Mouse (Mus musculus): ENCODE results near the gene Kif15. TPM values are rescaled to one million over a fixed set of nuclear protein-coding genes. Genes with fewer than 3 reads are reported as not detected.

Gene Kif15
- 1.3 and 2.1 TPM in 2 replicates for polyA plus RNA-seq (2012; ENCODE audit: insufficient read depth, low replicate concordance)

GRCm38 (mm10) chr9:122950643-122951475 is at the start of gene Kif15, which contains the start of gene 1110059G10Rik:
TSS of gene Kif15 (plus strand) at chr9:122951046.
TSS of gene 1110059G10Rik (minus strand) at chr9:122951000.
- peaks cover 36% of the 10 kb centered on the region for H3K36me3 ChIP-seq (replicated peaks; ENCODE audit: low read length)
- H3K4me1 ChIP-seq: peaks cover 33% of the 10 kb centered on the region
- H3K27me3 ChIP-seq (replicated peaks): no peaks in the 10 kb centered on the region
- TF ChIP-seq GATA1 (IDR thresholded peaks at IDR 0.05; ENCODE audit: borderline replicate concordance, low read length) (no peak), FLI1 (IDR thresholded peaks at IDR 0.05; ENCODE audit: low read length) (peak; percentile 95; the same call in 1 of the 2 replicates)
- peak within 1 kb of the TSS; percentile 95 for H3K4me3 ChIP-seq (replicated peaks)
- H3K9me3 ChIP-seq: no peaks in the 10 kb centered on the region

- Histone ChIP-seq H3K27me3 (replicated peaks) (peaks cover 10% of the 10 kb centered on the region), H3K36me3 (replicated peaks; ENCODE audit: low read length) (no peaks in the 10 kb centered on the region), H3K4me3 (replicated peaks) (no peak overlapping the region), H3K9me3 (peaks cover 13% of the 10 kb centered on the region), H3K4me1 (peaks cover 4% of the 10 kb centered on the region; the same call in 1 of the 2 replicates)
- TF ChIP-seq GATA1 (IDR thresholded peaks at IDR 0.05; ENCODE audit: borderline replicate concordance, low read length) (no peak), FLI1 (IDR thresholded peaks at IDR 0.05; ENCODE audit: low read length) (no peak)
Measured at GRCm38 (mm10) chr9:122901047-122901446, 49.8 kb upstream of the Kif15 start.

GRCm38 (mm10) chr9:122902717-122903535 is 47.9 kb upstream of the Kif15 start:
- TF ChIP-seq FLI1 (IDR thresholded peaks at IDR 0.05; ENCODE audit: low read length): no peak
- no peak for TF ChIP-seq GATA1 (IDR thresholded peaks at IDR 0.05; ENCODE audit: borderline replicate concordance, low read length)
- Histone ChIP-seq H3K4me3 (replicated peaks) (peak overlapping the region; percentile 56), H3K4me1 (peaks cover 4% of the 10 kb centered on the region; the same call in 1 of the 2 replicates), H3K36me3 (replicated peaks; ENCODE audit: low read length) (no peaks in the 10 kb centered on the region), H3K27me3 (replicated peaks) (peaks cover 10% of the 10 kb centered on the region), H3K9me3 (peaks cover 10% of the 10 kb centered on the region)

- Histone ChIP-seq H3K4me3 (replicated peaks) (no peak overlapping the region), H3K4me1 (peaks cover 6% of the 10 kb centered on the region), H3K36me3 (replicated peaks; ENCODE audit: low read length) (no peaks in the 10 kb centered on the region), H3K27me3 (replicated peaks) (peaks cover 44% of the 10 kb centered on the region), H3K9me3 (peaks cover 19% of the 10 kb centered on the region)
- TF ChIP-seq GATA1 (IDR thresholded peaks at IDR 0.05; ENCODE audit: borderline replicate concordance, low read length): no peak
- no peak for TF ChIP-seq FLI1 (IDR thresholded peaks at IDR 0.05; ENCODE audit: low read length)
Measured at GRCm38 (mm10) chr9:122922436-122922835, 28.4 kb upstream of the Kif15 start.

GRCm38 (mm10) chr9:122922936-122923381 is 27.9 kb upstream of the Kif15 start, which contains the start of gene Zfp105:
TSS of gene Zfp105 (plus strand) at chr9:122923072.
- H3K4me3 ChIP-seq (replicated peaks): peak within 1 kb of the TSS; percentile 80
- TF ChIP-seq GATA1 (IDR thresholded peaks at IDR 0.05; ENCODE audit: borderline replicate concordance, low read length): no peak
- TF ChIP-seq FLI1 (IDR thresholded peaks at IDR 0.05; ENCODE audit: low read length): no peak
- H3K36me3 ChIP-seq (replicated peaks; ENCODE audit: low read length): no peaks in the 10 kb centered on the region
- peaks cover 42% of the 10 kb centered on the region for H3K27me3 ChIP-seq (replicated peaks)
- H3K4me1 ChIP-seq: peaks cover 6% of the 10 kb centered on the region
- H3K9me3 ChIP-seq: peaks cover 19% of the 10 kb centered on the region

GRCm38 (mm10) chr9:122928915-122929314 is 21.9 kb upstream of the Kif15 start:
- H3K27me3 ChIP-seq (replicated peaks): peaks cover 15% of the 10 kb centered on the region
- no peak overlapping the region for H3K4me3 ChIP-seq (replicated peaks)
- H3K9me3 ChIP-seq: peaks cover 23% of the 10 kb centered on the region
- H3K36me3 ChIP-seq (replicated peaks; ENCODE audit: low read length): peaks cover 10% of the 10 kb centered on the region
- peaks cover 9% of the 10 kb centered on the region for H3K4me1 ChIP-seq
- TF ChIP-seq FLI1 (IDR thresholded peaks at IDR 0.05; ENCODE audit: low read length) (no peak), GATA1 (IDR thresholded peaks at IDR 0.05; ENCODE audit: borderline replicate concordance, low read length) (no peak)

- Histone ChIP-seq H3K4me3 (replicated peaks) (peak overlapping the region; percentile 60), H3K4me1 (peaks cover 20% of the 10 kb centered on the region), H3K36me3 (replicated peaks; ENCODE audit: low read length) (peaks cover 83% of the 10 kb centered on the region), H3K9me3 (no peaks in the 10 kb centered on the region), H3K27me3 (replicated peaks) (no peaks in the 10 kb centered on the region)
- no peak for TF ChIP-seq GATA1 (IDR thresholded peaks at IDR 0.05; ENCODE audit: borderline replicate concordance, low read length)
- no peak for TF ChIP-seq FLI1 (IDR thresholded peaks at IDR 0.05; ENCODE audit: low read length)
Measured at GRCm38 (mm10) chr9:122998406-122999192, 47.8 kb downstream of the Kif15 start.

- H3K4me3 ChIP-seq (replicated peaks): no peak overlapping the region
- H3K36me3 ChIP-seq (replicated peaks; ENCODE audit: low read length): peaks cover 85% of the 10 kb centered on the region
- TF ChIP-seq GATA1 (IDR thresholded peaks at IDR 0.05; ENCODE audit: borderline replicate concordance, low read length) (no peak), FLI1 (IDR thresholded peaks at IDR 0.05; ENCODE audit: low read length) (no peak)
- no peaks in the 10 kb centered on the region for H3K27me3 ChIP-seq (replicated peaks)
- H3K4me1 ChIP-seq: peaks cover 21% of the 10 kb centered on the region
- H3K9me3 ChIP-seq: no peaks in the 10 kb centered on the region
Measured at GRCm38 (mm10) chr9:122999193-122999586, 48.3 kb downstream of the Kif15 start.

GRCm38 (mm10) chr9:123004718-123005117 is 53.9 kb downstream of the Kif15 start:
- TF ChIP-seq GATA1 (IDR thresholded peaks at IDR 0.05; ENCODE audit: borderline replicate concordance, low read length) (no peak), FLI1 (IDR thresholded peaks at IDR 0.05; ENCODE audit: low read length) (no peak)
- no peak overlapping the region for H3K4me3 ChIP-seq (replicated peaks)
- no peaks in the 10 kb centered on the region for H3K9me3 ChIP-seq
- H3K27me3 ChIP-seq (replicated peaks): no peaks in the 10 kb centered on the region
- 0 out of 2 replicates have a peak, but pooled peaks cover 6% of the 10 kb centered on the region for H3K4me1 ChIP-seq
- peaks cover 94% of the 10 kb centered on the region for H3K36me3 ChIP-seq (replicated peaks; ENCODE audit: low read length)

Data from megakaryocyte, embryonic 14.5 days (primary cell).